Mouse (Mus musculus): ENCODE results near the gene Obox1. TPM values are rescaled to one million over a fixed set of nuclear protein-coding genes. Genes with fewer than 3 reads are reported as not detected.
"Not testable (repeated sequence)": the region's sequence is repeated elsewhere in the genome, so short reads cannot be mapped to it uniquely, and the experiment has no call there.

Obox1 gene
- not detected in 2 replicates for polyA plus RNA-seq (2014; fragmentation: Nextera tagmentation; extraction: Ambion mirVana)

- WGBS = no CpG with 5 or more reads among the region's 2 CpGs
- not testable (repeated sequence) for H3K9me3 ChIP-seq (ENCODE audit: control insufficient read depth, low read length); H3K4me1 ChIP-seq (ENCODE audit: control insufficient read depth, insufficient read depth, low read length); H3K36me3 ChIP-seq (ENCODE audit: control insufficient read depth, insufficient read depth, low read length); DNase-seq (ENCODE audit: low spot score, missing footprints); H3K27ac ChIP-seq (ENCODE audit: low read depth, low read length); H3K9ac ChIP-seq (ENCODE audit: low read length); ATAC-seq (ENCODE audit: low FRiP score); H3K4me3 ChIP-seq (ENCODE audit: low read depth, low read length); H3K4me2 ChIP-seq; H3K27me3 ChIP-seq (ENCODE audit: control insufficient read depth, insufficient read depth, low read length)
Measured at GRCm38 (mm10) chr7:15388421-15388998, at the start of gene Obox1, which contains the start of gene Obox2. TSS of gene Obox1 (plus strand) at chr7:15388948. TSS of gene Obox2 (plus strand) at chr7:15388721.

- H3K4me3 ChIP-seq (ENCODE audit: low read depth, low read length); H3K9me3 ChIP-seq (ENCODE audit: control insufficient read depth, low read length); H3K27ac ChIP-seq (ENCODE audit: low read depth, low read length); H3K36me3 ChIP-seq (ENCODE audit: control insufficient read depth, insufficient read depth, low read length); H3K4me2 ChIP-seq; DNase-seq (ENCODE audit: low spot score, missing footprints); ATAC-seq (ENCODE audit: low FRiP score); H3K27me3 ChIP-seq (ENCODE audit: control insufficient read depth, insufficient read depth, low read length); H3K4me1 ChIP-seq (ENCODE audit: control insufficient read depth, insufficient read depth, low read length); H3K9ac ChIP-seq (ENCODE audit: low read length): not testable (repeated sequence)
- 61% methylated on average over 3 of the region's 3 CpGs for WGBS
Measured at GRCm38 (mm10) chr7:15399147-15399874, 10.6 kb downstream of the Obox1 start.

- not testable (repeated sequence) for H3K4me2 ChIP-seq; H3K9me3 ChIP-seq (ENCODE audit: control insufficient read depth, low read length); H3K4me1 ChIP-seq (ENCODE audit: control insufficient read depth, insufficient read depth, low read length); H3K27me3 ChIP-seq (ENCODE audit: control insufficient read depth, insufficient read depth, low read length); ATAC-seq (ENCODE audit: low FRiP score); H3K4me3 ChIP-seq (ENCODE audit: low read depth, low read length); H3K27ac ChIP-seq (ENCODE audit: low read depth, low read length); H3K9ac ChIP-seq (ENCODE audit: low read length); H3K36me3 ChIP-seq (ENCODE audit: control insufficient read depth, insufficient read depth, low read length); DNase-seq (ENCODE audit: low spot score, missing footprints)
- 92% methylated on average over 10 of the region's 10 CpGs for WGBS
Measured at GRCm38 (mm10) chr7:15406816-15407215, 18.1 kb downstream of the Obox1 start.

- H3K27ac ChIP-seq (ENCODE audit: low read depth, low read length); H3K4me2 ChIP-seq; H3K9ac ChIP-seq (ENCODE audit: low read length); H3K27me3 ChIP-seq (ENCODE audit: control insufficient read depth, insufficient read depth, low read length); DNase-seq (ENCODE audit: low spot score, missing footprints); H3K4me3 ChIP-seq (ENCODE audit: low read depth, low read length); H3K9me3 ChIP-seq (ENCODE audit: control insufficient read depth, low read length); H3K36me3 ChIP-seq (ENCODE audit: control insufficient read depth, insufficient read depth, low read length); ATAC-seq (ENCODE audit: low FRiP score); H3K4me1 ChIP-seq (ENCODE audit: control insufficient read depth, insufficient read depth, low read length): not testable (repeated sequence)
- 84% methylated on average over 8 of the region's 9 CpGs for WGBS
Measured at GRCm38 (mm10) chr7:15418046-15418445, 29.3 kb downstream of the Obox1 start.

- not testable (repeated sequence) for H3K9ac ChIP-seq (ENCODE audit: low read length); H3K4me1 ChIP-seq (ENCODE audit: control insufficient read depth, insufficient read depth, low read length); ATAC-seq (ENCODE audit: low FRiP score); DNase-seq (ENCODE audit: low spot score, missing footprints); H3K4me2 ChIP-seq; H3K4me3 ChIP-seq (ENCODE audit: low read depth, low read length); H3K9me3 ChIP-seq (ENCODE audit: control insufficient read depth, low read length); H3K36me3 ChIP-seq (ENCODE audit: control insufficient read depth, insufficient read depth, low read length); H3K27me3 ChIP-seq (ENCODE audit: control insufficient read depth, insufficient read depth, low read length); H3K27ac ChIP-seq (ENCODE audit: low read depth, low read length)
- 89% methylated on average over 3 of the region's 4 CpGs for WGBS
Measured at GRCm38 (mm10) chr7:15425537-15425936, 36.8 kb downstream of the Obox1 start.

- WGBS = 81% methylated on average over 4 of the region's 5 CpGs
- not testable (repeated sequence) for H3K9me3 ChIP-seq (ENCODE audit: control insufficient read depth, low read length); H3K4me2 ChIP-seq; H3K9ac ChIP-seq (ENCODE audit: low read length); DNase-seq (ENCODE audit: low spot score, missing footprints); H3K4me1 ChIP-seq (ENCODE audit: control insufficient read depth, insufficient read depth, low read length); H3K4me3 ChIP-seq (ENCODE audit: low read depth, low read length); ATAC-seq (ENCODE audit: low FRiP score); H3K27me3 ChIP-seq (ENCODE audit: control insufficient read depth, insufficient read depth, low read length); H3K27ac ChIP-seq (ENCODE audit: low read depth, low read length); H3K36me3 ChIP-seq (ENCODE audit: control insufficient read depth, insufficient read depth, low read length)
Measured at GRCm38 (mm10) chr7:15509411-15509810, 120.7 kb downstream of the Obox1 start.

Other genes starting within 250 kb of the Obox1 start
- not detected in 2 replicates for gene Obox2, start 227 bp upstream of the Obox1 start, polyA plus RNA-seq (2014; fragmentation: Nextera tagmentation; extraction: Ambion mirVana)

Measured in midbrain, embryonic 11.5 days (tissue).